Mouse (Mus musculus) cerebellum, adult 2 months (tissue): ENCODE results near the gene Ppip5k1.
A peak's percentile ranks its signal among the peaks of the same experiment; 100 is the strongest.

ENCODE experiments used
- CTCF ChIP-seq: fragments of 200-500 bp; IDR thresholded peaks from 2 replicates; pipeline ENCODE4 v1.5.1; 2011; ENCODE audit warnings: low read depth, mild to moderate bottlenecking, control low read depth, low read length, moderate library complexity, borderline replicate concordance; ENCODE audit not compliant: insufficient read depth
- POLR2A ChIP-seq: fragments of 200-500 bp; IDR thresholded peaks from 2 replicates; pipeline ENCODE4 v1.6.1; 2011; ENCODE audit warnings: low read length, control low read depth, borderline replicate concordance; ENCODE audit not compliant: insufficient read depth

DNA sequence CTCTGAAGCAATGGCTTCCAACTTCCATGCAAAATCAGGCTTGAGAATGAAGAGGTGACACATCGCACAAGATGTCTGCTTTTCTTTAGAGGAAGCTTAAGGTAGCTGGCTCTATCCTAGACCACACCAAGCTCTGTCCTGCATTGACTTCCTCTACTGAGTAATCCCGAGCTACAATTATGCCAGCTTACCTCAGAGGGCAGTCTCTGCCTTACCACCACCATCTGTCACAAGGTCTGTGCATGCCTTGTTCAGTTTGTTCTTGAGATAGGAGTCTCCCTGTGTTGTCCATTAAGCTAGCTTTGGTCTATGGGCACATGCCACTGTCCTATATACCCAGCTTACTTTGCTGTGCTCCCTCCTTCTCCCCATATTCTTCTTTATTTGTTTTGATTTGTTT lies 25.7 kb downstream of the Ppip5k1 start:
- TF ChIP-seq POLR2A = peak; percentile 25; the same call in 1 of the 2 replicates
- TF ChIP-seq CTCF = no peak; the same call in 1 of the 2 replicates
